Mouse (Mus musculus) right cerebral cortex, adult 2 months (tissue): ENCODE measurements around the gene Endou.
A peak's percentile ranks its signal among the peaks of the same experiment; 100 is the strongest.

ENCODE experiments used
- DNase-seq, 2 experiments: peaks; one replicate each; pipeline ENCODE4 v3.0.0; 2021 to 2022; ENCODE audit warnings: low spot score in 2 of 2

Gene Endou

GRCm38 (mm10) chr15:97754476-97754875, 23.3 kb upstream of the Endou start:
- DNase-seq, result no peak

DNA sequence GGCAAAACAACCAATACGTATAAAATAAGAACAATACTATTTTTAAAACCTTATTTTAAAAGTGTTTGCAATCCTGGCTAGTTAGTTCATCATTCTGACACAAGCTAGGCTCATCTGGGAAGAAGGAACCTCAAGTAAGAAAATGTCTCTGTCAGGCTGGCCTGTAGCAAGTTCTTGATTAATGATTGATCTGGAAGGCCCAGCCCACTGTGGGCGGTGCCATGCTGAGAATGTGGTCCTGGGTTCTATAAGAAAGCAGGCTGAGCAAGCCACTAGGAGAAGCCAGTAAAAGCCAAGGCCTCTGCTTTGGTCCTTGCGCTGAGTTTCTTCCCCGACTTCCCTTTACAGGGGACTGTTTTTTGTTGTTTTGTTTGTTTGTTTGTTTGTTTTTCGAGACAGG, 21.4 kb upstream of the Endou start:
- no peak for DNase-seq

DNA sequence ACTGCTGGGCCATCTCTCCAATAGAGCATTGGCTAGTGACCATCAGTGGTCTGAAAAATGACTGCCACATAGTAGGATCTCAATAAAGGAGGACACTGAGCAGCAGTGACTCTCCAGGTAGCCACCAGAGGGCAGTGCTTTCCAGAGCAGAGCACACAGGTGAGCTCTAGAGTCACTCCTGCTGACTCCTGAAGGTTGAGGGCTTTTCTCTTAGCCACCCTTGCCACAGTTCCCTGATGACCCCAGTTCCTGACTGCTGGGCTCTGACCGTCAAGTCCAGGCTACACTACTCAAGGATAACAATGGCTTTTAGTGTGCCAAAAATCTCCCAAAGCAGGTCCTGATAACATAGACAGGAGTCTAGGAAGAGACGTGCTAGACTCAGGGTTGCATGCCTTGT, 20.5 kb upstream of the Endou start:
- DNase-seq, result no peak

GRCm38 (mm10) chr15:97750697-97751096, 19.6 kb upstream of the Endou start:
- peak; percentile 67 to 75 for DNase-seq

DNA sequence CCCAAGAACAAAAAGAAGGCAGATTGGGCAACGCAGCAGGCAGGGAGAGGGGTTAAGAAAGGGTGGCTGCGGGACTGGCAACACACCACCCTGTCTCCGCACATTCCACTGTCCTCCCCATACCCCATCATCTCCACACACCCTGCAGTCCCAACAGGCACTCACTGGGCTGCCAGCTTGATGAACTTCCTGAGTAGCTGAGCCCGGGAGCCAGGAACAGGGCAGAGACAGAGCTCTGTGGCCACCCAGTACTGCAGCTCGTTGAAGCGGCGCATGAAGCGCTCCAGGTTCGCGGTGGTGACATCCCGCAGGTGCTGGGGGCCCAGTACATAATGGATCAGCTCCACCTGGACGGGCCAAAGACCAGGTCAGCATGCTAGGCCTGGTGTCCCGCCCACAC, 18.7 kb upstream of the Endou start:
- no peak for DNase-seq

DNA sequence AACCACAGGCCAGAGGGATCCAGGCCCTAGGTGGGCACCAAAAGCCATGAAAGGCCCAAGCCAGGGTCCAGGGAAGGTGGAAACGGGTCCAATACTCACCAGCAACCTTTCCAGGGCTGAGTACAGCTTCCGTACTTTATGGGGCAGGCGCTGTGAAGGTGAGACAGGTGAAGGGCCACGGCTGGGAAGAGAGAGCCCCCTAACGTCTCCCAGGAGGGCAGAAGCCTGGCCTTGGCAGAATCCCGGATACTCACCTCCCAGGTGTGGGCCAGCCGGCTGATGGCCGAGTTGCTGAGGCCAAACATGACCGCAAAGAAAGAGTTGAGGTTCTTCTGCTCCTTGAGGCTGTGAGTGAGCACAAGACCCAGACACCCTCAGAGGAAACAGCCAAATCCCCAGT, 18.3 kb upstream of the Endou start:
- DNase-seq, result no peak

DNA sequence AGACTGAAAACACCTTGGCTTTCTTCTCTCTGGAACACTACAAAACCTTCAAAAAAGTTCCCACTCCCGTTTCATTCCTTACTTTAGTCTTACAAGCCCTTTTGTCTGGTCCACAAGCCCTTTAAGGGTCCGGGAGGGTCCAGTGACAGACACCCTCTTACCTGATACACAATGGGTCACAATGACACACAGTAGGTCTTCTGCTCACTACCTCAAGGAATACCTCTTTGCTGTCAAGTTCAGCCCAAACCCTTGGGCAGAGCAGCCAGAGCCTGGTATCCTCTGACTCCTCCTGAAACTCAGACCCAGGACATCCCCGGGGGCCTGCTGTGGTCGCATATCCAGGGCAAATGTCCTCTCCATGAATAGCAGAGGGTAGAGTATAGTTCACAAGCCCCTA, 17.8 kb upstream of the Endou start:
- DNase-seq, result no peak

DNA sequence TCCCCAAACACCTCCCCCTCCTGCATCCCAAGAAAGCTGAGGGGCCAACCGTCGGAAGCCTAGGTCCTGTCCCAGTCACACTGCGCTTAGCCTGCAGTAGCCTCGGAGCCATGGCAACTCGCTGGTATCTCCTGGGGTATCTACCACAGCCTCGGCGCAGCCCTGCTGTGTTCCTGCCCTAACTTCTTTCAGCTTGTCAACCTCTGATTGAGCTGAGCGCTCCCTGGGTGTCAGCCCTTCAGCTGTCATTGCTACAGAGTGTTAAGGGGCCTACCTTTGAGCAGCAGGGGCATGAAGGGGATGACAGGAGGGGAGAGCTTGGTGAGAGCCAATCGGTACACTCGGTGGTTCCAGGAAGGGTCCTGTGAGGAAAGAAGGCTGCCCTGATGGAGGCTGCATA, 17.2 kb upstream of the Endou start:
- no peak for DNase-seq

DNA sequence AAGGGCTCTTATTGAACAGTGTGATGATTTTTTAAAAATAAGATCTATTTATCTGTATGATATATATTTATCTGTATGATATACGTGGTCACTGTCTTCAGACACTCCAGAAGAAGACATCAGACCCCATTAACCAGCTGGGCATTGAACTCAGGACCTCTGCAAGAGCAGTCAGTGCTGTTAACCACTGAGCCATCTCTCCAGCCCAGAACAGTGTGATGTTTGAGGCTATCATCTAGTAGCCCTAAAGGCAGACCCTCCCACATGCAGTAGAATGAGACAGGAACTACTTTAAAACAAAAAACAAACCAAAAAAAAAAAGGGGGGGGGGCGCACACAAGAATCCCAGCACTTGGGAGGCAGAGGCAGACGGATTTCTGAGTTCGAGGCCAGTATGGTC, 16.3 kb upstream of the Endou start:
- no peak for DNase-seq

GRCm38 (mm10) chr15:97746748-97747147, 15.6 kb upstream of the Endou start:
- DNase-seq, result no peak

GRCm38 (mm10) chr15:97746278-97746677, 15.1 kb upstream of the Endou start:
- no peak for DNase-seq

DNA sequence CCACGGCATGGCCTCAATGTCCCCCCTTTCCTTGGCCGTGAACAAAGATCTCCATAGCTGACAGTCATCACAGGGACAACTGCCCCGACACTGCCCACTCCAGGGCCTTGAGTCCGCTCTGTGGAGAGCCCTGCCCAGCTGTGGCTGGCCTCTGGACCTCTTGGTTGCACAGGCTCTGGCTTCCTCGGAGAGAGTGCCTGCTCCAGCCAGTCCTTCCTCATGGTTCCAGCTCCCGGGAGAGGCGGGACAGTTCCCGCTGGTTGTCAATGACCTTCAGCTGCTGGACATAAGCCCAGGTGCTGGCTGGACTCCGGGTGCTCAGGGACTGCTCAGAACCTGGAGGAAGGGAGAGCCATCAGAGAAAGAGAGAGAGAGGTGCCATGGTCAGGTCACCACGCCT, 14.2 kb upstream of the Endou start:
- DNase-seq, result no peak

DNA sequence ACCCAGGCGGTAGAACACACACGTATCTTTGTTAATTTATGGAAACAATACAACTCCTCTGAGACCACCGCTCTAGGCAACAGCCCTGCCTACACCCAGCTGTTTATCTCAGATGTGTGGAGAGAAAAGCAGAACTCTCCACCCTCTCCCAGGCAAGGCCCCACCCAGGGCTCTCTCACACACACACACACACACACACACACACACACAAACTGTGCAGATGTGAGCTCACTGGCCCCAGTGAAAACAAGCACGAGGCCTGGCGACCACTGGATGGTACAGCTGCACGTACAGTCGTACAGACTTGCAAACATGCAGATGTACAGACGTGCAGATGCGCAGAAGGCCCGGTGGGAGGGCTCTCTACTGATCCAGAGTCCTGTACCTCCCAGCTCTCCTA, 13.8 kb upstream of the Endou start:
- DNase-seq, result no peak

GRCm38 (mm10) chr15:97743961-97744525, 12.9 kb upstream of the Endou start:
- DNase-seq, result no peak

- no peak for DNase-seq
Measured at GRCm38 (mm10) chr15:97743210-97743609, 12.1 kb upstream of the Endou start.

DNA sequence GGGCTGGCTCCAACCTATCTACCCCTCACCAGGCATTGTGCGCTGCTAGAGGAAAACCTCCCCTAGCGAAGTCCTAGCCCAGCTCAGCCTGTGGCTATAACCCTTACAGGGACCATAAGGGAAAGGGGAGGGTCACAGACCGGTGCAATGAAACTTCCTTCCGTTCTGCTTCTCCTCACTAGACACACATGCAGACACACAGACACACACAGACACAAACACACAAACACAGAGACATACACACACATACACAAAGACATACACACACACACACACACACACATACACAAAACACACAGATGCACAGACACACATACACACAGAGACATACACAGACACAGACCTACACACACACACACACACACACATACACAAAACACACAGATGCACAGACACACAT, 11.5 kb upstream of the Endou start:
- DNase-seq, result no peak

DNA sequence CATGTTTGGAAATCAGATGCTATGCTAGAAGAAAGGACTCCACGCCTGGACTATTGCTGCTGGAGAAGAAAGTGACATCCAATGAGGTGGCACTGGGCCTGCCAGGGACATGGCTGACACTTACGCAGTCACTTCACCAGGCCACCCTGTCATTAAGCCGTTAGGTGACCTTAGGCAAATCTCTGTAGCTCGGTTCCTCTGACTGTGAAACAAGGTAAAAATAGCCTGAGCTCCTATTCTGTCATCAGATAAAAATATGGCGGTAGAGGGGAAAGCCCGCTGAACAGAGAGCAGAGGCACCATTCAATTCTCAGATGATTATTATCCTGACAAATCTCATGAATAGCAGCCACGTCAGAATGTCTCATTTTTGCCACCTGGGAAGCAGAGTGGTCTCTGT, 10.9 kb upstream of the Endou start:
- no peak for DNase-seq

DNA sequence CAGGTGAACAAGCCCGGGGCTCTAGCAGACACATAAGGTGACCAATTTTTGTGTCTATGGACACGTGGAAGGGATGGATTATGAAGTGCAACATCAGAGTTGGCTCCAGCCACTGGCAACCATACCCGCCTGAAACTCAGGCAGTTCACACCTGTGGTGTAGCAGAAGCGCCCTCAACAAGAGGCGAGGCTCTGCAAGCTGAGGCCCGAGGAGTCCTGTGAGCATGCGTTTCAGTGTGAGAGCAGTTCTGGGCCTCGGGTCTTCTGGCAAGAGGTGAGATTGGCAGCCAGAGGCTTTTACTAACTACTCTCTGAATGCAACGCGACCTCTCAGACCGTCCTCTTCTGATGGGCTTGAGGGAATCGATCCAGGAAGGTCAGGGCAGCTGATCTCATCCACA, 10.5 kb upstream of the Endou start:
- no peak for DNase-seq

DNA sequence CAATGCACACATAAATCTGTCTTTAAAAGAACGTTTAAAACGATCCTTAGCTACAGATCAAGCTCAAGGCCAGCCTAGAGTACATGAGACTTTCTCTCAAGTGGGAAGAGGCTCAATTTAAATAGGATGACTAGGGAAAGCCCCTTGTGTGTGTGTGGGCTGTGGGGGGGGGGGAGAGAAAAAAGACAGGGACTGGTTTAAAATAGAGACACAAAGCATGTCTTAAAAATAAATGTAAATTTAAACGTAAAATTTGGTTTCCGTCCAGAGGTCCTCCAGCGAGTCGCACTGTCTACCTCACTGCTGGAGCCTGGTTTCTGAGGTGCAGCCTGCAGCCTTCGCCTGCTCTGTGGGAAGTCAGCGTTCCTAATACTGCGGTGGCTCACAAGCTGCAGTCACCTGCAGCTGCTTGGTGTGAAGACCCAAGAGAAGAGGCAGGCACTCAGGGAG, 9.2 kb upstream of the Endou start:
- no peak for DNase-seq

DNA sequence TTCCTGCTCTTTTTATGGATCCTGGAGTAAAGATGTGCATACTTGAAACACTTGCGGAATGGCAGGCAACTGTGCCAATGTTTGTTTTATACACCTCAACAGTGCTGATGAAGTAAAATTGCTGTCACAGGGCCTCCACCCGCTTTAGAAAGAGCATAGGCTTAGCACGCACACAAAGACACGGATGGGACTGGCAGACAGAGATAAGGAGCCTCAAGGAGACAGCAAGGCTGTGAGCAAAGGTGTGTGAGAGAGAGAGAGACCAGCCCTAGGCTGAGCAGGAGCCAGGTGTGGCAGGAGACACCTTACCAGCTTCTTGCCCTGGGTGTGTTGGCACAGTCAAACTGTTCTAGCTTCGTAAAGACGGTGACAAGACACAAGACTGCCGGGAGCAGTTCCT, 7.8 kb upstream of the Endou start:
- no peak for DNase-seq

DNA sequence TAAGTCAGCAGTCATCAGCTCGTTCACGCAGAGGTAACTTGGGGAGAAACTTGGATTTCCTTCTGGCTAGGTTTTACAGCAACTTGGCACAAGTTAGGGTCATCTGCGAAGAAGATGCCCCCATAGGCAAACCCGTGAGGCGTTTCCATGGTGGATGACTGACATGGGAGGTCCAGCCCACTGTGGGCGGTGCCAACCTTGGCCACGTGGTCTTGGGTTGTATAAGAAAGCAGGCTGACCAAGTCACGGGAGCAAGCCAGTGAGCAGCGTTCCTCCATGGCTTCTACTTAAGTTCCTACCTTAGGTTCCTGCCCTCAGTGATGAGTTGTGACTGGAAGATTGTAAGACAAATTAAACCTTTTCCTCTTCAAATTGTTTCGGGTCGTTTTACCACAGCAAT, 849 bp upstream of the Endou start:
- no peak for DNase-seq

- DNase-seq, result no peak
Measured at GRCm38 (mm10) chr15:97730365-97730764, 774 bp downstream of the Endou start.

DNA sequence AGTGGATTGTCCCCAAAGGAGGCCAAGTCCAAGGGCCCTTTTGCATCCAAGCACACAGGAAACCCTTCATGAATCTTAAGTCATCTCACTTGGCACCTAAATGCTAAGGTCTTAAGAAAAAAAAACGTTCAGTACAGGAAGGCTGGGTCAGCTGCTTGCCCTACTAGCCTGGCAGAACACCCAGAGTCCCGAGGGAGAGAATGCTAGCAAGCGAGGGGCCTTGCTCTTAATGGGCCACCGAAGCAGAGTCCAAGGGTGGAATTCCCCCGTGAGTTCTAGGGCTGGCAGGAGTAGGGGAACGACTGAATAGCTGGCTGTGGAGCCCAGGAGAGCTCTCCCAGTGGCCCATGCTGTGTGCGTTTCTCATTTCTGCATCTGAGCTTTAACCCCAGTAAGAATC, 2.3 kb downstream of the Endou start:
- peak in 1 of 2 experiments; percentile 22 for DNase-seq

DNA sequence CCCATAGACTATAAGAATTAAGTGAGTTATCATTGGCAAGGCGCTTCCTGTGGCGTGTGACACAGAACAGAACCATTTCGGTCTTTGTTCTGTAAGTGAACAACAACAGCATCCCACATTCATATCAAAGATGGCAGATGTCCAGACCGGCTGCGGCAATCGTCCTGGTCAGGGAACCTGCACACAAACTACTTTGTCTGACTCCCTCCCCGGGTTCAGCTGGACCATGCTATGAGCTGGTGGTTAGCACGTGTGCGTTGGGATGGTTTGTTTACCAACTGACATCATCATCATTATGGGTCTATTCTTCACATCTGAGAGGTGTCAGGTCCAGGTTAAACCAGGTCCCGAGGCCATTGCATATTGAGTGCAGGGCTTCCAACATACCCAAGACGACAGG, 2.7 kb downstream of the Endou start:
- DNase-seq, result no peak

GRCm38 (mm10) chr15:97727520-97727919, 3.6 kb downstream of the Endou start:
- no peak for DNase-seq
